Mouse (Mus musculus) liver, adult 2 months (tissue): ENCODE results near the gene Cyb5d2. TPM values are rescaled to one million over a fixed set of nuclear protein-coding genes. Genes with fewer than 3 reads are reported as not detected.

Experiments used
- DNase-seq: peaks from one replicate; pipeline ENCODE4 v3.0.0-alpha.2; 2011; ENCODE audit warnings: low read depth, low spot score; ENCODE audit errors: extremely low read depth
- H3K27ac ChIP-seq: fragments of 200-500 bp; replicated peaks from 2 replicates; pipeline ENCODE4 v1.5.1; 2012; ENCODE audit warnings: low read depth, mild to moderate bottlenecking, control low read depth, inconsistent platforms, low read length; ENCODE audit not compliant: insufficient read depth
- H3K27me3 ChIP-seq: fragments of 200-500 bp; 2 replicates; pipeline ENCODE4 v1.6.1; 2012; ENCODE audit warnings: mild to moderate bottlenecking, moderate library complexity, low read length, inconsistent platforms; ENCODE audit not compliant: control insufficient read depth, insufficient read depth
- H3K36me3 ChIP-seq: fragments of 200-500 bp; 2 replicates; pipeline ENCODE4 v1.6.1; 2012; ENCODE audit warnings: low read length, inconsistent platforms; ENCODE audit not compliant: control insufficient read depth, insufficient read depth
- H3K4me1 ChIP-seq: fragments of 200-500 bp; 2 replicates; pipeline ENCODE4 v1.6.1; 2011; ENCODE audit warnings: low read length; ENCODE audit not compliant: control insufficient read depth, insufficient read depth
- H3K4me3 ChIP-seq: fragments of 200-500 bp; 2 replicates; pipeline ENCODE4 v1.5.1; 2011; ENCODE audit warnings: low read depth, mild to moderate bottlenecking, control low read depth, low read length, moderate library complexity; ENCODE audit not compliant: insufficient read depth
- H3K79me2 ChIP-seq: fragments of 200-500 bp; 2 replicates; pipeline ENCODE4 v1.6.1; 2012; ENCODE audit warnings: inconsistent platforms, mild to moderate bottlenecking, low read length, moderate library complexity; ENCODE audit not compliant: control insufficient read depth, insufficient read depth
- H3K9ac ChIP-seq: fragments of 200-500 bp; 2 replicates; pipeline ENCODE4 v1.6.1; 2012; ENCODE audit warnings: low read depth, mild to moderate bottlenecking, control low read depth, inconsistent platforms, low read length
- CTCF ChIP-seq: fragments of 200-500 bp; IDR thresholded peaks from 2 replicates; pipeline ENCODE4 v1.5.1; 2011; ENCODE audit warnings: low read depth, low read length, control low read depth
- POLR2A ChIP-seq: fragments of 200-500 bp; IDR thresholded peaks from 2 replicates; pipeline ENCODE4 v1.6.1; 2011; ENCODE audit warnings: low read length, control low read depth; ENCODE audit not compliant: insufficient read depth; ENCODE audit errors: extremely low read depth
- WGBS: fragments of 180-500 bp; shearing (Covaris S2); methylation state at CpG from one replicate; pipeline ENCODE4 v1.1.7; 2018; 5-methylcytosine and 5-hydroxymethylcytosine counted together
- polyA plus RNA-seq: library from polyadenylated mRNA; depleted of rRNA; stranded (reverse); fragments of >200 nt; gene quantifications from 2 replicates; pipeline ENCODE4 v1.2.3, GENCODE M21; 2012
- total RNA-seq: library from RNA; depleted of rRNA; stranded (reverse); fragments of >200 nt; gene quantifications from 2 replicates; pipeline ENCODE4 v1.2.3, GENCODE M21; 2014

Cyb5d2 gene
- total and polyA plus RNA-seq, 2 experiments = 9.7 to 9.8 TPM

- Histone ChIP-seq H3K27me3 (no peaks in the 10 kb centered on the region), H3K9ac (no peak overlapping the region), H3K27ac (no peak overlapping the region), H3K36me3 (no peaks in the 10 kb centered on the region), H3K4me1 (peaks cover 2% of the 10 kb centered on the region), H3K79me2 (peaks cover 46% of the 10 kb centered on the region; the same call in 1 of the 2 replicates), H3K4me3 (no peak overlapping the region)
- 98% methylated on average over 3 of the region's 3 CpGs for WGBS
- DNase-seq = no peak
- TF ChIP-seq CTCF (no peak), POLR2A (no peak)
Observed at GRCm38 (mm10) chr11:72805232-72805631, 9.3 kb upstream of the Cyb5d2 start.

- Histone ChIP-seq H3K36me3 (no peaks in the 10 kb centered on the region), H3K9ac (no peak overlapping the region), H3K27me3 (no peaks in the 10 kb centered on the region), H3K4me3 (no peak overlapping the region), H3K79me2 (peaks cover 50% of the 10 kb centered on the region; the same call in 1 of the 2 replicates), H3K4me1 (peaks cover 2% of the 10 kb centered on the region), H3K27ac (no peak overlapping the region)
- no peak for DNase-seq
- TF ChIP-seq POLR2A = no peak
- no peak for TF ChIP-seq CTCF
Observed at GRCm38 (mm10) chr11:72804586-72804985, 8.6 kb upstream of the Cyb5d2 start.

GRCm38 (mm10) chr11:72803038-72803437 is 7.1 kb upstream of the Cyb5d2 start:
- H3K27ac ChIP-seq = no peak overlapping the region
- 75% methylated on average over 3 of the region's 3 CpGs for WGBS

GRCm38 (mm10) chr11:72801182-72801581 is 5.2 kb upstream of the Cyb5d2 start:
- DNase-seq = no peak
- TF ChIP-seq CTCF (no peak), POLR2A (no peak)
- H3K27ac ChIP-seq = no peak overlapping the region

More at GRCm38 (mm10) chr11:72803038-72803437, 7.1 kb upstream of the Cyb5d2 start:
- H3K9ac ChIP-seq = no peak overlapping the region
- H3K4me1 ChIP-seq = peaks cover 2% of the 10 kb centered on the region
- no peaks in the 10 kb centered on the region for H3K36me3 ChIP-seq
- DNase-seq = no peak
- no peak for TF ChIP-seq POLR2A
- TF ChIP-seq CTCF = no peak
- H3K4me3 ChIP-seq = no peak overlapping the region
- peaks cover 57% of the 10 kb centered on the region; the same call in 1 of the 2 replicates for H3K79me2 ChIP-seq
- H3K27me3 ChIP-seq = no peaks in the 10 kb centered on the region

GRCm38 (mm10) chr11:72798112-72798511 is 2.2 kb upstream of the Cyb5d2 start:
- Histone ChIP-seq H3K36me3 (no peaks in the 10 kb centered on the region), H3K9ac (no peak overlapping the region), H3K27ac (no peak overlapping the region), H3K27me3 (no peaks in the 10 kb centered on the region), H3K79me2 (peaks cover 35% of the 10 kb centered on the region), H3K4me1 (no peaks in the 10 kb centered on the region; the same call in 1 of the 2 replicates), H3K4me3 (no peak overlapping the region)
- no peak for TF ChIP-seq CTCF
- TF ChIP-seq POLR2A = no peak
- no peak for DNase-seq

More at GRCm38 (mm10) chr11:72801182-72801581, 5.2 kb upstream of the Cyb5d2 start:
- Histone ChIP-seq H3K36me3 (no peaks in the 10 kb centered on the region), H3K9ac (no peak overlapping the region), H3K4me3 (no peak overlapping the region), H3K4me1 (no peaks in the 10 kb centered on the region; the same call in none of the 2 replicates), H3K27me3 (no peaks in the 10 kb centered on the region), H3K79me2 (peaks cover 51% of the 10 kb centered on the region)

GRCm38 (mm10) chr11:72796773-72797338 is 914 bp upstream of the Cyb5d2 start:
- Histone ChIP-seq H3K4me1 (no peaks in the 10 kb centered on the region), H3K27ac (peak overlapping the region; percentile 50), H3K36me3 (no peaks in the 10 kb centered on the region), H3K9ac (peak overlapping the region; percentile 95), H3K27me3 (no peaks in the 10 kb centered on the region), H3K79me2 (peaks cover 27% of the 10 kb centered on the region), H3K4me3 (peak overlapping the region; percentile 96)
- DNase-seq = peak; percentile 24
- TF ChIP-seq CTCF (no peak), POLR2A (no peak)
- WGBS = 11% methylated on average over 10 of the region's 10 CpGs
